Mouse (Mus musculus): Measurements from ENCODE around the gene Rps25.
"Not testable (repeated sequence)": the region's sequence is repeated elsewhere in the genome, so short reads cannot be mapped to it uniquely, and the experiment has no call there.

Gene Rps25

DNA sequence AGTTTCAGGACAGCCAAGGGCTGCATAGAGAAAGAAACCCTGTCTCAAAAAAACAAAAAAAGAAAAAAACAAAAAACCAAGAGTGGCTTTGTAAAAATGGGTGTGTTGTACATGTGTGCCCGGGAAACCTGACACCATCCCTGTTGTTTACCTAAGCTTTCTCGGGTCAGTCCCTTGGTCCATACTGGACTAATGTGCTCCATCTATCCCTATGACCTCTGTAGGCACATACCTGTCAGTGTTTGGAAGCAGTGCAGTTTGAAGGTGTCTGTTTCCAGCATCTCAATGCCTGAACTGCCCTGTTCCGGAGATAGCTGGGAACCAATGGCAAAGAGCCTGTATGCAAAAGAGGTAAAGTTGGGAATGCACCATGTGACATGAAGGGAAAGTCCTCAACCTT lies 1.9 kb upstream of the Rps25 start:
- no peak for DNase-seq

DNA sequence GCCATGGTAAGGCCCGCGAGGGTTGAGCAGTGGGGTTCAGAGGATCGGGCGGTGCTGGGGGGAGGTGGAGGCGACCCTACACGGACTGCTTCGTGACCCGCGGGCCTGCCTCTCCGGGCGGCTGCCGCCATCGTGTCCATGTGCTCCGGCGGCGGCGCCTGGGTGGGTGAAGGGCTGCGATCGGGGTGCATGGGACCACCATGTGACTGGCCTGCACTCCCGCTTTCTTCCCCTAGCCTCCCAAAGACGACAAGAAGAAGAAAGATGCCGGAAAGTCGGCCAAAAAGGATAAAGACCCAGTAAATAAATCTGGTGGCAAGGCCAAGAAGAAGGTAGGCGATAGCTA lies 786 bp downstream of the Rps25 start:
- no peak for DNase-seq

DNA sequence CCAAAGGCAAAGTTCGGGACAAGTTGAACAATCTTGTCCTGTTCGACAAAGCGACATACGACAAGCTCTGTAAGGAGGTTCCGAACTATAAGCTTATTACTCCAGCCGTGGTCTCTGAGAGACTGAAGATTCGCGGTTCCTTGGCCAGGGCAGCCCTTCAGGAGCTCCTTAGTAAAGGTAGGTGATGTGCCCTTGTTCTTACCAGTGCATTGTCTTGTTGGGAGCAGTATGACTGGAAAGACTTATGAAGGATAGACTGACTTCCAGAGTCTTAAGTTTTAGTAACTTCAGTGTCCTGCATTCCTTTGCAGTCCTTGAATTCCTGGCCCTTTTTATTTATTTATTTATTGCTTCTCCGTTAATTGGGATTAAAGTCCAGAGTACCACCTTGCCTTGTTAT lies 1.8 kb downstream of the Rps25 start:
- not testable (repeated sequence) for DNase-seq

DNA sequence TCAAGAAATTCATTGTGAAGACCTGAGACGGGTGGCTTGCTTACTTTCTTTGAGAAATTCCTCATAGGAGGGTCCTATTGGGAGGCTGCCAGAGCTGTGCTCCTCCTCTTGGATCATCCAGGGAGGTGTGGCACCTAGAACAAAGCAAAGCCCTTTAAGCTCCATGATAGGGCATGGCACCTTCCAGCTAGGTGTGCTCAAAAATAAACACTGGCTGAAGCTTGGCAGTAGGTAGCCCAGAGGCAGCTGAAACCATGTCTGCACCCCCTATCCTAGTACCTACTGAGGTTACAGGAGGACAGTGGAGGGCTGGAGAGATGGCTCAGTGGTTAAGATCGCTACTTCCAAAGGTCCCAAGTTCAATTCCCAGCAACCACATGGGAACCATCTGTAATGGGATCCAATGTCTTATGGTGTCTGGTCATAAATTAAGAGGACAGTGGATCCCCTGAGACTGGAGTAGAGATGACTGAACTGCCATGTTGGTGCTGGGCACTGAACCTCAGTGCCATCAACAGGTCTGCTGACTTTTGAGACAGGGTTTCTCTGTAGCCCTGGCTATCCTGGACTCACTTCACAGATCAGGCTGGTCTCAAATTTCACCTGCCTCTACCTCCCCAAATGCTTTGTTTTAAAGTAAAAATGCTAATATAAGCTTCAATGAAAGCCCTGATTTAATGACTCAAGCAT lies 3.9 kb downstream of the Rps25 start:
- no peak for DNase-seq

DNA sequence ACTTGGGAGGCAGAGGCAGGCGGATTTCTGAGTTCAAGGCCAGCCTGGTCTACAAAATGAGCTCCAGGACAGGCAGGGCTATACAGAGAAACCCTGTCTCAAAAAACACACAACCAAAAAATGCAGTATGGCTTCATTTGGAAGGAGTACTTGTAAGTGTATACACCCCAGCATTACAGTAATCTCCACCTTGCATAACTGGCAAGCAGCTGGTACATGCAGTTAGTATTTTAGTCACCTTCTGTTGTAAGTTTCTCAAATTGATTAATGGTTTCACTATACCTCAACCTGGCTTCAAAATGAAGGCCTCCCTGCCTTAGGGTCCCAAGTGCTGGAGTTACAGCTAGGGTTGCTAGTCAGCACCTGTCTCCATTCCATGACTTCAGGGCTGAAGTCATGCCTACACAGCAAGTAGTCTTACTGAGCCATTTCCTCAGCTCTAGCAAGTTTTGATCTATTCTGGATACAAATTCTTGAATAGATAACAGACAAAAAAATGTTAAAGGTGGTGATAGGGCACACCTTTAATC lies 4.7 kb downstream of the Rps25 start:
- DNase-seq = no peak

DNA sequence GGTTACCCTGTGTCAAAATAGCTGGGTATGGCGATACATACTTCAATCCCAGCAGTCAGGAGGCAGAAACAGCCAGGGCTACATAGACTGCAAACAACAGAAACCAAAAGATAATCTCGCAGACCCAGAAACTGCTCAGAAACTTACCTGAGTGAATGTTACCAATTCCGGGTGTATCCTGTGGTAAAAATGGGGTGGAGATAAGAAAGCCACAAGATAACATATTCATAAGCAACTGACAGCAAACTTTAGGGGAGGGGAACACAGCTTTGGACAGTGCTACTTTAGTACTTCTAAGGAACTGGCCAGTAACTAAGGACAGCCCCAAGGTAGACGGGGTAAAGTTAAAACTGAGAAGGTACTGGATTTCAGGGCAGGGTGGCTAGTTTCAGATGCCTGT lies 5.4 kb downstream of the Rps25 start:
- no peak for DNase-seq

DNA sequence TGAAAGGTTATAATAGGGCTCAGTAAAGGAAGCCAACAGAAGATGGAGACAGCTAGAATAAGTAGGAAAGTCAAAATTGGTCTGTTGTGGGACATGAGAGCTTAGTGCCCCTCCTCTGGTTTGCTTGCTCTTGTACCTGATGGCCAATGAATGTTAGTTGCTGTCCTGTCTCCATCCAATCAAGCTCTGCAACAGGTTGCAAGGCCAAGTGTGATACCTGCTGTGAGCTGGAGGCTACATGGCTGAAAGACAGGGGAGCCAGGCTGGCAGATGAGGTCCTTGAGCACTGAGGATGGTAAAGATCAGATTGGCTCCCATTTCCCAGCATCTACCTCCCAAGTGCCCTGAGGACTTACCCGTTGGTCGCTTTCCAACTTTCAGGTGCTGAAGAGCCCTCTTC lies 5.8 kb downstream of the Rps25 start:
- DNase-seq = no peak

DNA sequence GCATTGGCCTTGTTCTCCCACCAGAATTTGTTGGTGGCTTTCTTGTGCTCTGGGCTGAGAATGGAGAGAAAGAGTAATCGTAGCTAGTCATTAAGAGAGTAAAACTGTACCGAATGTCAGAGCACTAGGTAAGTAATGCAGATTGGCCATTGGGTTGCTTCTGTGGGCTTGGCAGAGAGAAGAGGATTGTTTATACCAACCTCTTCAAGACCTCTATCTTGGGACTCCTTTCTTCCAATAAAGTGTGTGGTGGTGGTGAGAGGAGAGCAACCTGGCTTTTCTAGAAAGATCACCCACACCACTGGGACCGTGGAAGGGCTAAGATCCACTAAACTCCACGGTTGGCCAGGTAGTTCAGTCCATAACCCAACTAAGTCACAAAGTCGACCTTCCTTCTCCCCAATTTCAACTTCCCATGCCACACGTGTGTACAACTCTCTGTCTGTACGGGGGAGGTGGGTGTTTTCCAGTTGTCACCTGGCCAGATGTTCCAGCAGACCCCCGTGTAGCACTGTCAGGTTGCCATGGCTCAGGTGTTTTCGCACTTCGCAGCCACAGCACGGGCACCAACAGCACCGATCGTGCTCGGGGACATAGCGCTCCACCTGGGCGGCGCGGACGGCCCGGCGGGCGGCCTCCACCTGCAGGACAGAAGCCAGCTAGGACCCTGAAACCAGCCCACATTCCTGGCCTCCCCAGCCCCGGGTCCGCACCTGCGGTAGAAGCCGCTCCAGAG lies 10.4 kb downstream of the Rps25 start:
- no peak for DNase-seq

DNA sequence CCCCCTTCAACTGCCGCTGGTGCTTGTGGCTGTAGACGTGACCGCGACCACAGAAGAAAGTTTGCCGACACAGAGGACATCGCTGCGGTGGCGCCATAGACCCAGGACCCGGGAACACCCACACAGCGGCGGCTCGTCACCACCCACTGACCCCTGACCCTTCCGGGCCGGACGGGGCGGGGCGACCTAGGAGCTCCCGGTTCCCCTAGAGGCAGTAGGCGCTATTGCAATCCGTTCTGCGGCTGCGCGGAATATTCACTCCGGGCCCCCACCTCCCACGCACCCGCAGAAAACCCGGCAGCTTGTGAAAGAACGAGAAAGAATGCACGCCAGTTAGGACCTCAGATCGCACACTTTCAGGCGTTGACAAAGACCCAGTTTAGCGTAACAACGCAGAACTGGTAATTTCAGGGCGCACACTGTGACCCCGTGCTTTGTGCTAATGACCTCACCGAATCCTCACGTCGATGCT lies 11.0 kb downstream of the Rps25 start:
- peak; percentile 93 to 95 for DNase-seq

DNA sequence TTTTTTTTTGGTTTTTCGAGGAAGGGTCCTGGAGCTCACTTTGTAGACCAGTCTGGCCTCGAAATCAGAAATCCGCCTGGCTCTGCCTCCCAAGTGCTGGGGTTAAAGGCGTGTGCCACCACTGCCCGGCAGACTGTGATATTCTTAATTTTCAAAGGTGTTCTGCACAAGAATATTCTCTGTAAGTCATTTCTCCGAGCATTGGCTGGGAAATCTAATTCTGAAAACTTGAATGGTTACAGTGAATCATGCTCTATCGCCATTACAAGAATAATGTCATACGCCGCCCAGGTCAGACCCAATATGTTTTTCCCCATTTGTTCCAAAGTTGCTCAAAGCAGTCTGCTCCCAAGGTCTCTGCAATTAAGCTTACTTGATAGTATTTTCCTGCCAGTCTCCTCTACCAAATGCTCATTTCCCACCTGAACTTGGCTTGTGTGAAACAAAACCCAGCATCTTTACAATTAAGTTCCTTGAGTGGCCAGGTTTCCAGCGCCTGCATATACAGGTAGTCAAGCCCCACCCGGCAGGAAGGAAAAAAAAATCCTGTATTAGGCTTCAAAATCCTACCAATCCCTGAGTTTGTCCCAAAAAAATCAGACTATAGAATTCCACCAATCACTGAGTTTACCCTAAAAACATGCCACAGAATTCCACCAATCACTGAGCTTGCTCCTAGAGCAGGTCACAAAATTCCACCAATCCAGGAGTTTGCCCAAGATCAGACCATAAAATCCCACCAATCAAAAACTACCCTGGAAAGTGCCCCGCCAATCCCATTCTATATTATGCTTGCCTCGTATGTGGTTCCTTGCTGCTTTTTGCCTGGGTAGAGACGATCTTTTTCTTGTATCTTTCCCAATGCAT lies 11.8 kb downstream of the Rps25 start, which contains the start of gene Ccdc84:
Gene Ccdc84 (minus strand): TSS at position 51 of the 867 bp plus-strand sequence.
- no peak for DNase-seq

DNA sequence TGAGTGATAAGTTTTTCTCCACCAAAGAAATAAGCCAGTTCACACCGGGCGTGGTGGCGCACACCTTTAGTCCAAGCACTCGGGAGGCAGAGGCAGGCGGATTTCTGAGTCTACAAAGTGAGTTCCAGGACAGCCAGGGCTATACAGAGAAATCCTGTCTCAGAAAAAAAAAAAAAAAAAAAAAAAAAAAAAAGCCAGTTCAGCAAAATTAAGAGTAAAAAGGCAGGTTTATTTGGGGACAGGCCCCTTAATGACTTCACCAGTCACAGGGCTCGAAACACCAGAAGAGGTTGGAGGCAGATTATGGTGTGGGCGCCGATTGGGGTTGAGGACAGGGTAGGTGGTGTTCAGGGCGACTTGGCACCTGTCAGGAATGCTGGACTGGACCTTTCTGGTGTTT lies 12.8 kb downstream of the Rps25 start:
- not testable (repeated sequence) for DNase-seq

DNA sequence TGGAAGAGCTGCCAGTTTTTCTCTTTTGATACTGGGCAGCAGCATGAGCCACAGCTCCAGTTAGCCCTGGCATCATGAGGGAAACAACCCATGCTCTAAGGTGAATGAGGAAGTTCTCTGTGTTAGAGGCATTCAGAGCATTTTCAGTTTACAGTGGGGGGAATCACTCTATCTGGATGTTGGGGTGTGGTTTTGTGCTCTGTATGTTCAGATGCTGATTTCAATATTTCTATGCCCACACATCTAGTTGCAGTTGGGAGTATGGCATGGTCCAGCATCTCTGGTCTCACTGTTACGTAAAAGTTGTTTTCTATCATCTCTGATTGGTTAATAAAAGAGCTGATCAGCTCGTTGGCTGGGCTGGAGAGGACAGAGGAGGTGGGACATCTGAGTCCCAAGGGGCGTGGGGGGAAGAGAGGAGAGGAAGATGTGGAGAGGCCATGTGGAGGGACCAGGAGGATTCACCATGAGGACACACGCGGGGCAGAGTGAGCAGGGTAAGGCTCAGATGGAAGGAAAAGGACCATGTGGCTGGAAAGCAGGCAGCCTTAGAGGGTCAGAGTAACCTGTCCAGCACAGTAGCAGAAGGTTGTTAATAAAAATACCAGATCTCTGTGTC lies 13.4 kb downstream of the Rps25 start:
- DNase-seq = no peak

DNA sequence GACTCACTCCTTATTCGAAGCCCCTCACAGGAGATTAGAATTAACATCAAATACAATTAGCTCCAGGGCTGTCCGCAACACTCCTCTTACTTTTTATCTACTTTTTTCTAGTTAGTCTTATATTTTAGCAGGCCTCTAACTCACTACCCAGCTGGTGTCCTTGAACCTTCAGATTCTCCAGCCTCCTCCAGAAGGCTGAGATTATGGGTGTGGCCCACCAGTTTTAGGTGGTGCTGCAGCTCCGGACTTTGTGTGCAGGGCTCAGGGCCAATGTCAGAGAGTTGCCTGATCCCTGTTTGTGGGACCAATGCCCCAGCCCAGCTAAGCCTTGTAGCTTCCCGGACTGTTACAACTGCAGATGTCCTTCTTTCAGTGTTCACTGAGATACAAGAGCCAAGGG lies 16.6 kb downstream of the Rps25 start:
- DNase-seq = no peak

DNA sequence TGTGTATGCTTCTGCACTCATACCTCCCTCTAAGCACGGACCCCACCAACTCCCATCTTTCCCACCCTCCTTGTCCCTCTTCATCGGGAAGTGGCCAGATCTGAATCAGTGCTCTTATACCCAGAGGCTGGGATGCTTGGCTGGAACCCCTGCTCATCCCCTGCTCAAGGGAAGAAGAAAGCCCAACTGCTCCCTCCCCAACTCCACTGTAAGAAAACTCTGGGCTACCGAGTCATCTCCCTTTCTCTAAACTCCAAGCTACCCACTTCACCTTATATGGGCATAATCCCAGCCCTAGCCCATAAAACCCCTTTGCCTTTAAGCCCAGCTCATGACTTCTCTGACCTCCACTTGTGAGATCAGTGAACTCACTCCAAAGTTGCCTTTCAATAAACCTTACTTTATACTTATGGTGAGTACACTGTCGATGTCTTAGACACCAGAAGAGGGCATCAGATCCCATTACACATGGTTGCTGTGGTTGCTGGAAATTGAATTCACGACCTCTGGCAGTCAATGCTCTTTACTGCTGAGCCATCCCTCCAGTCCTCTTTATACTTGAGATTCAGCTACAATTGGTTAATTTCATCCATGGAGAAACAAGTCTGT lies 25.7 kb downstream of the Rps25 start:
- DNase-seq = no peak

DNA sequence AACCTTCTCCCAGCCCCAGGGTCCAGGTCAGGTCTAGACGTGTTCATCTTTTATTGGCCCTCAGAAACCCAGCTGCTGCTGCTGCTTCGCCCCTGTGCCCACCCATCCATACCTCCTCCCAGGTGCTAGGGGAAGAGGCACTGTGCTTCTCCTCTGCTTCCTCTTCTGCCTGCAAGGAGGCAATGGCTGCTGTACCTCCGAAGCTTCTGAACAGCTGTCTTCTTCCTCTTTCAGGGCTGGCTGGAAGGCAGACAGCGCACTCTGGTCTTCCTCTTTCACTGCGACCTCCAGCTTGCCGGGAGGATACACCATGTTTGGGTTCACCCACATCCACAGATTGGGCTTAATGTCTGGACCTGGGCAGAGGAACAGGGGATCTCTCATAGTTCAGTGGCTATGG lies 28.8 kb downstream of the Rps25 start:
- DNase-seq = peak; percentile 17 to 34

DNA sequence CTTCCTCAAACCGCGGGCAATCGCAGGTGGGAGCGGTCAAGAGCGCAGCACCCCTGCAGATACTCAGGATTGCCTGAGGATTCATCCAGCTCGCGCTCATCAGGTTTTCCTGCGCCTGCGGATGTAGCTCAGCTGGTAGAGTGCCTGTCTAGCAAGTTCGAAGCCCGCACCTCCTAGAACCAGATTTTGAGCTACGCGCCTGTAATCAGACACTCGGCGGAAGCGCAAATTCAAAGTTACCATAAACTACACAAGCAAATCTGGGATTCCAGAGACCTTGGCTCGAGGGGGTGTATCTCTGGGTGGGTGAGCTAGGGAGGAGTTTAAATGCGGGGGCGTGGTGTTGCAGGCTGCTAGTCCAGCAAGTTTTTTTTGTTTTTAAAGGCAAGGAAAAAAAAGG lies 34.0 kb downstream of the Rps25 start, which contains the start of gene Foxr1:
Gene Foxr1 (minus strand): TSS at position 176 of the 400 bp plus-strand sequence.
- no peak for DNase-seq

DNA sequence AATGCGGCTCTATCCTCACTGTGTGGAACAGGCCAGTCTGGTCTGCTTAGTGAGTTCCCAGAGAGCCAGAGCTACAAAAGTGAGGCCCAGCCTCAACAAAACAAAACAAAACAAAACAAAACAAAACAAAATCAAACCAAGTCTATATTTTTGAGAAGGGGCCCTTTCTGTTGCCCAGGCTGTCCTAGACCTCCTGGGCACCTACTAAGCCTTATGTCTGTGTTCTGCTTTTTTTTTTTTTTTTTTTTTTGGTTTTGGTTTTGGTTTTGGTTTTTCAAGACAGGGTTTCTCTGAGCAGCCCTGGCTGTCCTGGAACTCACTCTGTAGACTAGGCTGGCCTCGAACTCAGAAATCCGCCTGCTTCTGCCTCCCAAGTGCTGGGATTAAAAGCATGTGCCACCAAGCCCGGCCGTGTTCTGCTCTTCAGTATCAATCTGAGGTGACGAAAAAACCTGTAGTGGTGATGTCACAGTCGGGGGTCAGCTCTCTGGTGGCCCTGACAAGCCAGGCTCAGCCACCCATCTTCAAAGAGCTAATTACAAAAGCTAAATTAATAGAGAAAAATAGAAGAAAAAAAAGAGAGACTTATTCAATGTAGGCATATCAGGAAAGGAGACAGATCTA lies 37.6 kb downstream of the Rps25 start:
- DNase-seq = not testable (repeated sequence)

DNA sequence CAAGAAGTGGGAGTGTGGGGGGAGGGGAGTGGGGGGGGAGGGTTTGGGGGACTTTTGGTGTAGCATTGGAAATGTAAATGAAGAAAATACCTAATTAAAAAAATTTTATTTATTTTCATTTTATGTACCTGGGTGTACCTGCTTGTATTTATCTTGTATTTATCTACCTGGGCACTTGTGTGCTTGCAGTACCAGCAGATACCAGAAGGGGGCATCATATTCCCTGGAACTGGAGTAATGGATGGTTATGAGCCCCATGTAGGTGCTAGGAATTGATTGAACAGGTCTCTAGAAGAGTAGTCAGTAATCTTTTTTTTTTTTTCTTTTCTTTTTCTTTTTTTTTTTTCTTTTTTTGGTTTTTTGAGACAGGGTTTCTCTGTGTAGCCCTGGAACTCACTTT lies 43.4 kb downstream of the Rps25 start:
- DNase-seq = peak in 1 of 2 experiments; percentile 15

DNA sequence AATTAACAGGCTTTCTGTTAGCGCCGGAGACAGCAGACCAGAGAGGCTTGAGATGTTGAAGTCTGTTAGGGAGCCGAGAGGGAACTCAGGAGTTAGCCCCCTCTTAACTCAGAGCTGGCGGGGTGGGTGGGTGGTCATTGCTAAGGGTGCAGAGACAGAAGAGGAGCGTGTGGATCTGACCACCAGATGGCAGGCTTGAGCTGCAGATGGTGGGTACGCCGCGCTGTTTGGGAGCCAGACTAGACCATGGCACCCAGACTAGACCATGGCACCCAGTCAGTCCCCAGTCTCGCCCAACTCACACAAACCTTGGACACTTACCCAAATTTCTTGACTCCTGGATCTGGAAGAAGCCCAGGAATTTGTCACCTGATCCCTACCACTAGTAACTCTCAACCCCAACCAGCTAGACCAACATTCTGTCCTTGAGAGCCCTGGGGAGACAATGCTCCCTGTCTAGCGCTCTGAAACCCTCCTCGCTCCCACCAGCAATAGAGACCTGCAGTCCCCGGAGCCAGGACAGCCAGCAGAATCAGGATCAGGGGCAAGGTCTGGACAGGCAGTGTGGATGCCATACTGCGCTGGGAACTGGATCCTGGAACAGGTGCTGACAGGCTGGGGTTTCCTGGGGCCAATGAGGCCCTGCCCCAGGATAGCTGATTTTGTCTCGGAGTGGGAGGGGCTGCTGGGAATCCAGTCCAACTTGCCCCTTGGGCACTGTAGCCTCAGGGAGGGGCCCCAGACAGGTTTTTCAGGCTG lies 47.4 kb downstream of the Rps25 start:
- DNase-seq = peak; percentile 79 to 85

DNA sequence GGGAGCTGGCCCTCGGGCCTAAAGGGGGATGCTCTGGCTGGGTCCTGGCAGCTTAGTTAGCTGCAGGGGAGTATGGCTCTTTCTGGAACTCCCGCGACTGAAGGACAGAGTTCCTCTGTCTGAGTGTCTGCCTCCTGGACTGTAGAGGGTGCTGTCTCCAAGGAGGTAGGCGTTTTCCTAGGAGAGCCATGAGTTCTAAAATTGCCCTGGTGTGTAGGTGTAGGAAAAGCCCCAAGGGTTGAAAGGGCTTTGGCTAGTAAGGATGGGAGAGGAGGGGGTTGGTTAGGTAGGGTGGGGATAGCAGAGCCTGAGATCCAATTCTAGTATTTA lies 47.9 kb downstream of the Rps25 start, which contains the start of gene Upk2:
Gene Upk2 (minus strand): TSS at position 86 of the 330 bp plus-strand sequence.
- DNase-seq = no peak

All from lung, adult 18-20 months (tissue).